Mouse (Mus musculus) CD4-positive naive resting alpha-beta T cell, adult 76 days (primary cell): ENCODE data around the gene Trio. TPM values are rescaled to one million over a fixed set of nuclear protein-coding genes. Genes with fewer than 3 reads are reported as not detected.

ENCODE experiments used
- total RNA-seq: library from RNA; stranded (reverse); gene quantifications from one replicate; pipeline ENCODE4 v1.2.4, GENCODE M21; 2023

Trio gene
- 50.0 TPM for total RNA-seq

DNA sequence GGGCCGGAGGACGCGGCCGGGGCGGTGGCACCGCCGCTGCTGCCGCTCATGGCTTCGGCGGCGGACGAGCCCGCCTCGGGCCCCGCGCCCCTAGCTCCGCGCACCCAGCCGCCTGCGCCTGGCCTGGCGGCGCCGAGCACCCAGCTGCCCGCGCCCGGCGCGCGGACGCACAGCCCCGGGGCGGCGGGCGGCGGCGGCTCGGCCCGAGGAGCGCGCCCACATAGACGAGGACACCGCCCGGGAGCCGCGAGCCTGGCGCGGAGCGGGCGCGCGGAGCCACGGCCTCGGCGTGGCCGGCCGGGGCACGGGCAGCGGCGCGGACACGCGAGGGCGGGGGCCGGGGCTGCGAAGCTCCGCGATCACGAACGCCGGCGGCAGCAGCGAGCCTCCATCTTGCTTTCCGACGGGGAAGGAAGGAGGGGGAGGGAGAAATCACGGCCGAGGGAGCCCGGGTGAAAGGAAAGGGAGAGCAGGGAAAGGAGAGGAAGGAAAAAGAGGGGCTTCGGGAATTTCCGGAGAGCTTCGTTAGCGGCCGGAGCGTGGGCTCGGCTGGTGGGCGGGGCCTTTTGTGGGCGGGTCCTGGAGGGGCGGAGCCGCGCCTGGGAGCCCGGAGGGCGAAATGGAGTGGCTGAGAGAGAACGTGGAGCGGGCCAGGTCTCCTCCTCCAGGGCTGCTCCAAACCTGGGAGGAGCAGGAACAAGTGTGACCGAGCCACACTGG, at the start of gene Trio:
Gene Trio (minus strand): TSS at position 402 of the 720 bp plus-strand sequence.

DNA sequence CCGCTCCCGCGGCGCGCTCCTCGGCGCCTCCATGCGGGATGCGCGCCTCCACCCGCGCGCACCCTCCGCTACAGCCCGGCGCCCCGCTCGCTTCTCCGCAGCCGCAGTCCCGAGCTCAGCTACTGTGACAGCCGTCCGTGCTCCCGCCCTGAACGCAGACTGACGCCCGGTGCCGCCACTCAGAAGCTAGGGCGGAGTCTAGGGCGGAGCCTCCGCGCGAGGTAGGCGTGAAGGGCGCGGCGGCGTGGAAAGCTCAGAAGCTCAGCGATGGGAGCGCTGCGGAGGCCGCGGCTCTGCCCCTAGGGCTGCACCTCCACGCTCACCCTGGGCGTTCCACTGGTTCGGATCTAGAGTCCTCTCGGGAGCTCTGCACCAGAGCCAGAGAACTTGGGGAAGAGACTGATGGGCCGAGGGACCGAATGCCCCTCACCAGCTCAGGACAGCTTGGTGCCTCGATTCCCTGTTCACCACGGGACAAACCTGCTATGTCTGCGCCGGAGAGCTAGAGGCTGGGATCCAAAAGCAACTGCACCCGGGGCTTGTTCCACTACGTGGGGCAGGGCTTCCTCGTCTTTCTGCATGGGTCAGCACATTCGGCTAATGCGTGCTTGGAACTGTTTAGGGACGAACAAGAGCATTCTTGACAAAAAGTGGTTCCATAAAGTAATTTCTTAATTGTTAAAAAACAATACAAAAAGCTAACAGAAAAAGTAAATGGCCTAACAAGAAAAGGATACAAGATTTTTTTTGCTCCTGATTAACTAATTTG, 344.0 kb downstream of the Trio start, which contains the start of gene Otulinl:
Gene Otulinl (minus strand): TSS at position 161 of the 769 bp plus-strand sequence.

Other genes with a start within 250 kb of the Trio start
- gene Dnah5, start 177.9 kb upstream of the Trio start, total RNA-seq = not detected